Mouse (Mus musculus): ENCODE data around the gene Ppil4.

DNA sequence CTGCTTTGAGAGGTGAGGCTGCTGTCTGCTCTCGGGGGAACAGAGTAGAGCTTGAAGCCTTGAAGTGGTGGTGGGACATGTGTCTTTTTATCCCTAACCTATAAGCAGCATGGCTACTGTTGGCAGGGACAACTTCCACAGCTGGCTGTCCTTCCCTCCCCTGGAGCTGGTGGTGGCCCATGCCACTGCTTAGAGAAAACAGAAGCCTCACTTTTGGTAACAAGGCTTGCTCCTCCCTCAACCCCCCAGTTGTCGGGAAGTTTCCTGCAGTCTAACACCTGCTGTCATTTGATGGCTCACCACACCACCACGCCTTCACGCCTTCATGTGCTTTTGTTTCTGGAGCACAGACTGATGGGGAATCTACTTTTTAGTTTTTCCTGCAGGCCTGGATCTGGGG lies 51.5 kb downstream of the Ppil4 start:
- TF ChIP-seq CTCF (IDR thresholded peaks at IDR 0.05; ENCODE audit: borderline replicate concordance, extremely low read depth, insufficient read depth, insufficient read length) (no peak), POLR2A (IDR thresholded peaks at IDR 0.05; ENCODE audit: borderline replicate concordance, extremely low read depth, insufficient read depth, insufficient read length, poor library complexity, severe bottlenecking) (no peak)

Measured in brain, embryonic 14.5 days (tissue).